Comparison of ENCODE assay signal across 10 mouse cellular contexts in genomic region chr9:34857575-34857974, GRCm38 (mm10).
A peak's percentile ranks its signal among the peaks of the same experiment; 100 is the strongest.
DNase-seq lines count a peak whose midpoint lies in the region; ATAC-seq and TF ChIP-seq lines count a peak whose summit lies in the region.
"Had no signal": no experiment of that assay in that cellular context is flagged by ENCODE, and none has a peak within 500 bp of the region (broad histone marks: within the 10 kb centered on the region; RNA-seq: fewer than 3 reads in every experiment).

No protein-coding gene starts in this region.

- no peak for ATAC-seq in lung, embryonic 14.5 days (ENCODE audit: insufficient read depth)
- ATAC-seq in liver, postnatal 0 days: no peak

- no peak for DNase-seq in cerebellum, adult 2 months
- DNase-seq in cerebellum, adult 18-20 months: no peak
- peak; percentile 62 for DNase-seq in lung, embryonic 14.5 days
- DNase-seq in lung, postnatal 25 days (ENCODE audit: low spot score): no peak
- peak; percentile 48 for DNase-seq in brain, adult 2 months (ENCODE audit: low read depth, low spot score)
- DNase-seq in liver, postnatal 0 days: peak; percentile 34
- DNase-seq in gastrocnemius, adult 18-20 months (ENCODE audit: low spot score): no peak
- DNase-seq in cerebellum, postnatal 36 days: no peak

- 73% methylated on average over 9 of the region's 9 CpGs for WGBS in cerebellum, adult 2 months
- WGBS in lung, embryonic 14.5 days: 64% methylated on average over 9 of the region's 9 CpGs
- 56% methylated on average over 9 of the region's 9 CpGs for WGBS in liver, postnatal 0 days (ENCODE audit: insufficient replicate concordance)

- H3K4me1 ChIP-seq in cerebellum, adult 2 months (ENCODE audit: control insufficient read depth, insufficient read depth, low read length): peaks cover 43% of the 10 kb centered on the region
- H3K4me1 ChIP-seq in lung, embryonic 14.5 days (ENCODE audit: insufficient read depth): no peaks in the 10 kb centered on the region
- no peaks in the 10 kb centered on the region for H3K4me1 ChIP-seq in liver, postnatal 0 days (ENCODE audit: insufficient read depth)
- H3K4me1 ChIP-seq: heart, embryonic 12.5 days had no signal

- no peak for TF ChIP-seq EP300 in liver, postnatal 0 days (IDR thresholded peaks at IDR 0.05; ENCODE audit: low read depth)

- no peaks in the 10 kb centered on the region for H3K27me3 ChIP-seq in cerebellum, adult 2 months (ENCODE audit: control insufficient read depth, insufficient read depth, low read length)
- H3K27me3 ChIP-seq in lung, embryonic 14.5 days (ENCODE audit: insufficient read depth, low read length): no peaks in the 10 kb centered on the region
- H3K27me3 ChIP-seq in liver, postnatal 0 days (ENCODE audit: insufficient read depth, low read length): no peaks in the 10 kb centered on the region
- H3K27me3 ChIP-seq: heart, embryonic 12.5 days had no signal

- no peak overlapping the region for H3K4me2 ChIP-seq in lung, embryonic 14.5 days
- no peak overlapping the region for H3K4me2 ChIP-seq in liver, postnatal 0 days (ENCODE audit: low read depth, low read length)
- H3K4me2 ChIP-seq: heart, embryonic 12.5 days had no signal

- H3K27ac ChIP-seq in cerebellum, adult 2 months (ENCODE audit: insufficient read depth, low read length): no peak overlapping the region
- H3K27ac ChIP-seq in lung, embryonic 14.5 days (ENCODE audit: low read depth): no peak overlapping the region
- no peak overlapping the region for H3K27ac ChIP-seq in liver, postnatal 0 days (ENCODE audit: low read depth)

- H3K9ac ChIP-seq in lung, embryonic 14.5 days: no peak overlapping the region
- no peak overlapping the region for H3K9ac ChIP-seq in liver, postnatal 0 days (replicated peaks)
- H3K9ac ChIP-seq: heart, embryonic 12.5 days had no signal

- TF ChIP-seq POLR2A in cerebellum, adult 2 months (IDR thresholded peaks at IDR 0.05; ENCODE audit: borderline replicate concordance, insufficient read depth, low read length): no peak

- no peaks in the 10 kb centered on the region for H3K36me3 ChIP-seq in lung, embryonic 14.5 days (ENCODE audit: insufficient read depth)
- no peaks in the 10 kb centered on the region for H3K36me3 ChIP-seq in liver, postnatal 0 days (replicated peaks; ENCODE audit: insufficient read depth, low read length)
- H3K36me3 ChIP-seq: heart, embryonic 12.5 days had no signal

- H3K9me3 ChIP-seq in lung, embryonic 14.5 days (ENCODE audit: low read depth, low read length): no peaks in the 10 kb centered on the region
- H3K9me3 ChIP-seq in liver, postnatal 0 days (ENCODE audit: low read length): no peaks in the 10 kb centered on the region

- peak; percentile 52; the same call in 1 of the 2 replicates for TF ChIP-seq CTCF in cerebellum, adult 2 months (IDR thresholded peaks at IDR 0.05; ENCODE audit: borderline replicate concordance, insufficient read depth, low read depth, low read length)
- TF ChIP-seq CTCF in lung, embryonic 14.5 days (IDR thresholded peaks at IDR 0.05; ENCODE audit: low read depth): peak; percentile 57
- TF ChIP-seq CTCF in liver, postnatal 0 days (IDR thresholded peaks at IDR 0.05; ENCODE audit: low read depth): peak; percentile 49

- H3K4me3 ChIP-seq in cerebellum, adult 2 months (replicated peaks; ENCODE audit: insufficient read depth, low read depth, low read length): no peak overlapping the region
- no peak overlapping the region for H3K4me3 ChIP-seq in lung, embryonic 14.5 days (ENCODE audit: low read depth, low read length)
- no peak overlapping the region for H3K4me3 ChIP-seq in liver, postnatal 0 days (ENCODE audit: low read depth, low read length)
- H3K4me3 ChIP-seq: heart, embryonic 12.5 days; myocyte had no signal

Comparison
In these comparisons a context has a peak if more than half of its experiments do, and no peak if none do; other contexts are left out.
1. DNase-seq: peak in lung, embryonic 14.5 days (single experiment), brain, adult 2 months (single experiment) and liver, postnatal 0 days (single experiment); none in cerebellum, adult 2 months (0 of 2), cerebellum, adult 18-20 months (0 of 2), lung, postnatal 25 days (single experiment), gastrocnemius, adult 18-20 months (single experiment) and cerebellum, postnatal 36 days (0 of 2).
2. Peak in every context shown above with its lines, with median percentiles within 50 percentile points of each other: CTCF ChIP-seq.